22 mouse cellular contexts compared by ENCODE assay signal in the genomic region with DNA sequence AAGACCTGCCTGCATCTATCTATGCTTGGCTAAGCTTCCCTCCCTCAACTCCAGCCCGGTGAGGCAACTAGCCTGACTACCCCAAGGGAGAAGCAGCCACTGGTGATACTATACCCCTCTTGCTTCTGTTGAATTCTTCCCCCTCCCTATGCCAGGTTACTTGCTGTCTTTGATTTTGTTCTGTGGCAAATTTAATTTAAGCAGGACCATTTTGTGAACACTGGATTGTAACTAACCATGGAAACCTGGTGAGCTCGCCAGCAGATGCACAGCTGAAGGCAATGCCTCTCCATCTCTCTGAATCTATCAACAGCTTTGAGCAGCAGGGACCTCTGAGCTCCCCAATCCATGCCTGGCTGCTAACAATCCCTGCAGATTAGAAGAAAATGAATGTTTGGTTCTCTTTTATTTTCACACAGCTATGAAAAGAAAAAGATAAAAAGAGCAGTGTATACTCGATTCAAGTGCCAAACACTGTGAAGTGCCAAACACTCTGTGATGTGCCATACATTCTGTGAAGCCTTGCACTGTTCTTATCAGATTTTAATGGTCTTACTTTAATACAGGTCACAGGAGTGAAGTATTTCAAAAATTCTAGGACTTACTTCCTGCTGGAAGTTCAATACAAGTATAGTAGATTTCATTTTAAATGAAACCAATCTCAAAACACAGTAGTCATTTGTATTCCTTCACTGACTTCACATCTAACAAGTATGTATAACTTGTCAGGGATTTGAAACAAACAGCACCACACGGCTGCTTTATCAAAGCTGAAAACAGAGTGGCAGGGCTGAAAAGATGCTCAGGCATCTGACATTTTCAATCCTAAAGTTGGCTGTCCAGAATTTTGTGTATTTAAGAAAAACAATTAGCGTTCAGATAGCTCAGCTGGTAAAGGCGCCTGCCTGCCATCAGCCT. TPM values are rescaled to one million over a fixed set of nuclear protein-coding genes. Genes with fewer than 3 reads are reported as not detected.
A peak's percentile ranks its signal among the peaks of the same experiment; 100 is the strongest.
DNase-seq lines count a peak whose midpoint lies in the region; ATAC-seq and TF ChIP-seq lines count a peak whose summit lies in the region.
"Had no signal": no experiment of that assay in that cellular context is flagged by ENCODE, and none has a peak within 500 bp of the region (broad histone marks: within the 10 kb centered on the region; RNA-seq: fewer than 3 reads in every experiment).

No protein-coding gene starts in this region.

- DNase-seq in layer of hippocampus, postnatal 14 days (ENCODE audit: low spot score in 2 of 2) = peak; percentile 28 to 50
- no peak for DNase-seq in layer of hippocampus, adult 11-12 months (ENCODE audit: low spot score)
- peak; percentile 32 for DNase-seq in midbrain, postnatal 0 days (ENCODE audit: low spot score)
- no peak for DNase-seq in urinary bladder, postnatal 25 days (ENCODE audit: low spot score)
- DNase-seq: cerebellum, postnatal 14 days; gastrocnemius, postnatal 25 days; heart, postnatal 10 days; liver, postnatal 0 days; lung, postnatal 14 days; right cerebral cortex, postnatal 14 days; thymus, postnatal 14 days had no signal

- no peak overlapping the region for H3K9ac ChIP-seq in forebrain, embryonic 16.5 days (replicated peaks; ENCODE audit: low read depth, low read length)
- H3K9ac ChIP-seq in hindbrain, embryonic 13.5 days = no peak overlapping the region
- H3K9ac ChIP-seq in midbrain, postnatal 0 days (replicated peaks; ENCODE audit: low read length, poor library complexity, severe bottlenecking) = no peak overlapping the region
- H3K9ac ChIP-seq: limb, embryonic 15.5 days; liver, postnatal 0 days had no signal

- H3K4me1 ChIP-seq in forebrain, embryonic 16.5 days (replicated peaks; ENCODE audit: control insufficient read depth, insufficient read depth, low read length) = peaks cover 6% of the 10 kb centered on the region; the same call in 1 of the 2 replicates
- H3K4me1 ChIP-seq in hindbrain, embryonic 13.5 days (replicated peaks) = 0 out of 2 replicates have a peak, but pooled peaks cover 7% of the 10 kb centered on the region
- 0 out of 2 replicates have a peak, but pooled peaks cover 3% of the 10 kb centered on the region for H3K4me1 ChIP-seq in midbrain, postnatal 0 days (ENCODE audit: insufficient read depth, low read length)
- H3K4me1 ChIP-seq: limb, embryonic 15.5 days had no signal

- no peaks in the 10 kb centered on the region for H3K36me3 ChIP-seq in forebrain, embryonic 16.5 days (ENCODE audit: control insufficient read depth, insufficient read depth)
- H3K36me3 ChIP-seq in hindbrain, embryonic 13.5 days = no peaks in the 10 kb centered on the region
- H3K36me3 ChIP-seq in midbrain, postnatal 0 days (ENCODE audit: insufficient read depth, low read length) = no peaks in the 10 kb centered on the region
- H3K36me3 ChIP-seq: limb, embryonic 15.5 days had no signal

- TF ChIP-seq CTCF in midbrain, postnatal 0 days (IDR thresholded peaks at IDR 0.05) = no peak

- no peaks in the 10 kb centered on the region for H3K27me3 ChIP-seq in forebrain, embryonic 16.5 days (replicated peaks; ENCODE audit: control insufficient read depth, insufficient read depth, low read length)
- no peaks in the 10 kb centered on the region for H3K27me3 ChIP-seq in hindbrain, embryonic 13.5 days
- H3K27me3 ChIP-seq in midbrain, postnatal 0 days (ENCODE audit: insufficient read depth, low read length) = no peaks in the 10 kb centered on the region
- H3K27me3 ChIP-seq: limb, embryonic 15.5 days had no signal

- ATAC-seq in forebrain, embryonic 16.5 days = peak; percentile 71
- peak; percentile 86 for ATAC-seq in hindbrain, embryonic 13.5 days (ENCODE audit: low FRiP score)
- ATAC-seq in midbrain, postnatal 0 days (ENCODE audit: low FRiP score) = peak; percentile 56; the same call in 1 of the 2 replicates
- no peak for ATAC-seq in megakaryocyte, adult 5-6 weeks (ENCODE audit: poor library complexity, severe bottlenecking)
- ATAC-seq: liver, postnatal 0 days had no signal

- H3K4me3 ChIP-seq in forebrain, embryonic 16.5 days (replicated peaks; ENCODE audit: low read length) = no peak overlapping the region
- no peak overlapping the region for H3K4me3 ChIP-seq in hindbrain, embryonic 13.5 days
- H3K4me3 ChIP-seq in midbrain, postnatal 0 days (ENCODE audit: low read depth, low read length) = no peak overlapping the region
- H3K4me3 ChIP-seq: limb, embryonic 15.5 days had no signal

- 27% methylated on average over 6 of the region's 6 CpGs for WGBS in forebrain, embryonic 16.5 days
- 54% methylated on average over 6 of the region's 6 CpGs for WGBS in hindbrain, embryonic 13.5 days
- 30% methylated on average over 6 of the region's 6 CpGs for WGBS in midbrain, postnatal 0 days

- H3K4me2 ChIP-seq in forebrain, embryonic 16.5 days (ENCODE audit: low read length) = no peak overlapping the region
- H3K4me2 ChIP-seq in hindbrain, embryonic 13.5 days = no peak overlapping the region
- no peak overlapping the region for H3K4me2 ChIP-seq in midbrain, postnatal 0 days (ENCODE audit: low read depth, low read length, poor library complexity, severe bottlenecking)
- H3K4me2 ChIP-seq: limb, embryonic 15.5 days had no signal

- H3K27ac ChIP-seq in forebrain, embryonic 16.5 days (ENCODE audit: low read length) = no peak overlapping the region
- no peak overlapping the region for H3K27ac ChIP-seq in hindbrain, embryonic 13.5 days
- H3K27ac ChIP-seq in midbrain, postnatal 0 days (ENCODE audit: low read depth, low read length) = no peak overlapping the region; the same call in 1 of the 2 replicates
- H3K27ac ChIP-seq: kidney, postnatal 0 days; limb, embryonic 15.5 days had no signal

- no peaks in the 10 kb centered on the region for H3K9me3 ChIP-seq in forebrain, embryonic 16.5 days (ENCODE audit: control insufficient read depth, low read length)
- no peaks in the 10 kb centered on the region for H3K9me3 ChIP-seq in hindbrain, embryonic 13.5 days
- no peaks in the 10 kb centered on the region for H3K9me3 ChIP-seq in midbrain, postnatal 0 days (ENCODE audit: low read length)
- H3K9me3 ChIP-seq: limb, embryonic 15.5 days had no signal

RNA-seq across cellular contexts. Expression of a gene that starts 6.9 kb away (rescaled TPM):
- total RNA-seq in layer of hippocampus, postnatal 14 days (2021) = not detected
- polyA plus RNA-seq in forebrain, embryonic 16.5 days (2015; fragmentation: Nextera tagmentation; extraction: Ambion mirVana) = not detected in 2 replicates
- not detected in 2 replicates for polyA plus RNA-seq in hindbrain, embryonic 13.5 days (2015; fragmentation: Nextera tagmentation; extraction: Ambion mirVana)
- not detected in 2 replicates for total RNA-seq in midbrain, postnatal 0 days (2014; rRNA removed)
- 0.05 and 0.10 TPM in 2 replicates for polyA plus RNA-seq in midbrain, postnatal 0 days (2015; fragmentation: Nextera tagmentation; extraction: Ambion mirVana)
- not detected in 2 replicates for total RNA-seq in megakaryocyte, adult 5-6 weeks (2015)
- 0.40 TPM in 1 of 2 replicates, not detected in the other for total RNA-seq in megakaryocyte, adult 5-6 weeks (2017)
- total RNA-seq: adrenal gland, postnatal 4 days; ES-E14; gastrocnemius, postnatal 25 days; heart, postnatal 10 days; left cerebral cortex, postnatal 14 days; megakaryocyte-erythroid progenitor cell, adult 5-6 weeks had no signal
- polyA plus RNA-seq: intestine, embryonic 14.5 days; kidney, postnatal 0 days; limb, embryonic 15.5 days; liver, postnatal 0 days; stomach, embryonic 16.5 days had no signal

RNA-seq across cellular contexts. Expression of a gene that starts 15.8 kb away (rescaled TPM):
- total RNA-seq in layer of hippocampus, postnatal 14 days (2021) = not detected
- polyA plus RNA-seq in forebrain, embryonic 16.5 days (2015; fragmentation: Nextera tagmentation; extraction: Ambion mirVana) = not detected in 2 replicates
- polyA plus RNA-seq in hindbrain, embryonic 13.5 days (2015; fragmentation: Nextera tagmentation; extraction: Ambion mirVana) = not detected in 2 replicates
- total RNA-seq in midbrain, postnatal 0 days (2014; rRNA removed) = not detected in 2 replicates
- not detected in 2 replicates for polyA plus RNA-seq in midbrain, postnatal 0 days (2015; fragmentation: Nextera tagmentation; extraction: Ambion mirVana)
- total RNA-seq in megakaryocyte, adult 5-6 weeks (2015) = not detected in 2 replicates
- total RNA-seq in megakaryocyte, adult 5-6 weeks (2017) = not detected in 2 replicates
- total RNA-seq: adrenal gland, postnatal 4 days; ES-E14; gastrocnemius, postnatal 25 days; heart, postnatal 10 days; left cerebral cortex, postnatal 14 days; megakaryocyte-erythroid progenitor cell, adult 5-6 weeks had no signal
- polyA plus RNA-seq: intestine, embryonic 14.5 days; kidney, postnatal 0 days; limb, embryonic 15.5 days; liver, postnatal 0 days; stomach, embryonic 16.5 days had no signal

RNA-seq across cellular contexts. Expression of a gene that starts 18.1 kb away (rescaled TPM):
- not detected for total RNA-seq in layer of hippocampus, postnatal 14 days (2021)
- polyA plus RNA-seq in forebrain, embryonic 16.5 days (2015; fragmentation: Nextera tagmentation; extraction: Ambion mirVana) = not detected in 2 replicates
- polyA plus RNA-seq in hindbrain, embryonic 13.5 days (2015; fragmentation: Nextera tagmentation; extraction: Ambion mirVana) = not detected in 2 replicates
- not detected in 2 replicates for total RNA-seq in midbrain, postnatal 0 days (2014; rRNA removed)
- not detected in 2 replicates for polyA plus RNA-seq in midbrain, postnatal 0 days (2015; fragmentation: Nextera tagmentation; extraction: Ambion mirVana)
- total RNA-seq in megakaryocyte, adult 5-6 weeks (2015) = not detected in 2 replicates
- total RNA-seq in megakaryocyte, adult 5-6 weeks (2017) = not detected in 2 replicates
- total RNA-seq: adrenal gland, postnatal 4 days; ES-E14; gastrocnemius, postnatal 25 days; heart, postnatal 10 days; left cerebral cortex, postnatal 14 days; megakaryocyte-erythroid progenitor cell, adult 5-6 weeks had no signal
- polyA plus RNA-seq: intestine, embryonic 14.5 days; kidney, postnatal 0 days; limb, embryonic 15.5 days; liver, postnatal 0 days; stomach, embryonic 16.5 days had no signal

RNA-seq across cellular contexts. Expression of a gene that starts 32.5 kb away (rescaled TPM):
- not detected for total RNA-seq in layer of hippocampus, postnatal 14 days (2021)
- polyA plus RNA-seq in forebrain, embryonic 16.5 days (2015; fragmentation: Nextera tagmentation; extraction: Ambion mirVana) = not detected in 2 replicates
- polyA plus RNA-seq in hindbrain, embryonic 13.5 days (2015; fragmentation: Nextera tagmentation; extraction: Ambion mirVana) = not detected in 2 replicates
- not detected in 2 replicates for total RNA-seq in midbrain, postnatal 0 days (2014; rRNA removed)
- 0.04 and 0.15 TPM in 2 replicates for polyA plus RNA-seq in midbrain, postnatal 0 days (2015; fragmentation: Nextera tagmentation; extraction: Ambion mirVana)
- not detected in 2 replicates for total RNA-seq in megakaryocyte, adult 5-6 weeks (2015)
- total RNA-seq in megakaryocyte, adult 5-6 weeks (2017) = not detected in 2 replicates
- total RNA-seq: adrenal gland, postnatal 4 days; ES-E14; gastrocnemius, postnatal 25 days; heart, postnatal 10 days; left cerebral cortex, postnatal 14 days; megakaryocyte-erythroid progenitor cell, adult 5-6 weeks had no signal
- polyA plus RNA-seq: intestine, embryonic 14.5 days; kidney, postnatal 0 days; limb, embryonic 15.5 days; liver, postnatal 0 days; stomach, embryonic 16.5 days had no signal

RNA-seq across cellular contexts. Expression of a gene that starts 34.0 kb away (rescaled TPM):
- total RNA-seq in layer of hippocampus, postnatal 14 days (2021) = not detected
- polyA plus RNA-seq in forebrain, embryonic 16.5 days (2015; fragmentation: Nextera tagmentation; extraction: Ambion mirVana) = not detected in 2 replicates
- polyA plus RNA-seq in hindbrain, embryonic 13.5 days (2015; fragmentation: Nextera tagmentation; extraction: Ambion mirVana) = not detected in 2 replicates
- total RNA-seq in midbrain, postnatal 0 days (2014; rRNA removed) = not detected in 2 replicates
- not detected in 2 replicates for polyA plus RNA-seq in midbrain, postnatal 0 days (2015; fragmentation: Nextera tagmentation; extraction: Ambion mirVana)
- not detected in 2 replicates for total RNA-seq in megakaryocyte, adult 5-6 weeks (2015)
- total RNA-seq in megakaryocyte, adult 5-6 weeks (2017) = not detected in 2 replicates
- total RNA-seq: adrenal gland, postnatal 4 days; ES-E14; gastrocnemius, postnatal 25 days; heart, postnatal 10 days; left cerebral cortex, postnatal 14 days; megakaryocyte-erythroid progenitor cell, adult 5-6 weeks had no signal
- polyA plus RNA-seq: intestine, embryonic 14.5 days; kidney, postnatal 0 days; limb, embryonic 15.5 days; liver, postnatal 0 days; stomach, embryonic 16.5 days had no signal

Comparison
In these comparisons a context has a peak if more than half of its experiments do, and no peak if none do; other contexts are left out.
1. DNase-seq: peak in layer of hippocampus, postnatal 14 days (2 of 2) and midbrain, postnatal 0 days (single experiment); none in layer of hippocampus, adult 11-12 months (single experiment) and urinary bladder, postnatal 25 days (single experiment).